Mouse (Mus musculus): ENCODE measurements around the gene Tmem200a.

DNA sequence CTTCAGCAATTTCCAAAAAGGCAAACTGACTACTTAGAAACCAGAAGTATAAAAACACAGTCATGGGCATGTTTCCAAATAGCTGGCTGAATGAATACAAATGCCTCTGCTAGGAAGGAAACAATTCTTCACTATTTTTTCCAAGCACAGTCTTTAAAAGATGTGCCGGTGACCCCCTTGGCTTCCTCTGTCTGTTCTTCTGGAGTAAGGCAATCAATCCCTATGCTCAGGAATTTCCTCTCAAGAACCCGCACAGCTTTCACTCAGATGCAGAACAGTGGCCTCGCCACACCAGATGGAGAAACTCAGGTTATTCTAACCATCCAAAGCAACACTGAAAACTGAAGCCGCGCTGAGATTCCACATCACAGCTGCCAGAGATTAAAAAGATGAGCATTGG, 69.9 kb downstream of the Tmem200a start:
- TF ChIP-seq CTCF (IDR thresholded peaks at IDR 0.05; ENCODE audit: insufficient read depth, low read depth, low read length): no peak
- no peak for TF ChIP-seq POLR2A (IDR thresholded peaks at IDR 0.05; ENCODE audit: insufficient read depth, low read depth, low read length)
